Mouse (Mus musculus) thymus, postnatal 36 days (tissue): Measurements from ENCODE around the gene Disp1.

Source experiments
- DNase-seq, 2 experiments: peaks; one replicate each; pipeline ENCODE4 v3.0.0; 2022; ENCODE audit warnings: mixed read lengths in 2 of 2

Disp1 gene

GRCm38 (mm10) chr1:183220796-183221718 is at the start of gene Disp1:
Gene Disp1, minus strand, starts transcription at chr1:183221522.
- DNase-seq = peak; percentile 80 to 87

DNA sequence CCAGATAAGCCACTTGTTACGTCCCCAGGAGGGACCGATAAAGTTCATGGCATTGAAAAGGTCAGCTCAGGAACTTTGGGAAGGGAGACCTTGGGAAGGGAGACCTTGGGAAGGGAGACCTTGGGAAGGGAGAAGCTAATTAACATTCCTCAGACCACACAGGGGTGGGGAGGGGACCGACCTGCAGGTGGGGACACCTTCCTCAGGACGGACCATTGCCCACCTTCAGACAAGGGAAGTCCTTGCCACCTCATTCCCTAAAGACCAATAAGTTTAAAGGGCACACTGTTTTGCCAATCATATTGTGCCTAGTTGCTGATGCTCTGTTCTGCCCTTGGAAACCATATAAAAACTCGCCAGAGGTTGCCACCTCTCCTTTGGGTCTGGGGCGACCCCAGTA is 46.3 kb upstream of the Disp1 start:
- no peak for DNase-seq

GRCm38 (mm10) chr1:183265921-183266467 is 44.7 kb upstream of the Disp1 start:
- DNase-seq = peak; percentile 51 to 68

DNA sequence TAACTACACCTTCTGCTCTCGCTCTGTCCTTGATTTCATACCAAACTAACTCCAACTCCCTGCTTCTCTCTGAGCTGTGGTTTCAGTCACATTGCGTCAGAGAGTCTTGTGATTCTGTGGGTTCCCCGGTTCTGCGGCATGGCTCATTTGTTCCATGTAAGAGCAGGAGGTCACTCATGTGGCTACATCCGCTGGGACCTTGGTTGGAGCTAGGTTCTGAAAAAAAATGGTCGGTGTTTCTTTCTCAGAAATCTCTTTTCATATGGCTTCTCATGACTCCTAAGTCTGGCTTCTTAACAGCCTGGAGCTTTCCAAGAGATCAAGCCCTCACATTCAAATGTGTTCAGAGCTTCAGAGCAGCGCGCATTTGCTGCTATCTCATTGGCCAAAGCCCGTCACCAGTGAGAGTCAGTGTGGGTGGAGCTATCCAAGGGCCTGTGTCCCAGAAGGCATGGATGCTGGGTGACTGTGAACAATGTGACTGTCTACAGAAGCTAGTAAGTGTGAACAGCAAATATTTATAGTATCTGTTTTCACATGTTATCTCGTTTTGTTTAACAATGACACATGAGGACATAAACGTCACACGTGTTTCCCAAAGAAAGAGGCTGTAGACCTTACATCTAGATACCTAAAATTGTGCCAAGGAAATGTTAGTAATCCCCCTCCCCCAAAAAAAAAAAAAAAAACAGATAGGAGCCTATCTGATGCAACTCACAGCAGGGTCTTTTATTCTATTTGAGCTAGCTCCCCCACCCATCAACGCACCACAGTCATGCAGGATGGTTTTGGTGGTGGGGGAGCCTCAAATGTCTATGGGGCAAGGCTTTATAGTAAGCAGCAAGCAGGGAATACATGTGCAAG is 43.1 kb upstream of the Disp1 start:
- DNase-seq = no peak

- no peak for DNase-seq
Observed at GRCm38 (mm10) chr1:183252574-183252973, 31.3 kb upstream of the Disp1 start.

GRCm38 (mm10) chr1:183251818-183252217 is 30.5 kb upstream of the Disp1 start:
- no peak for DNase-seq

- no peak for DNase-seq
Observed at GRCm38 (mm10) chr1:183250612-183251011, 29.3 kb upstream of the Disp1 start.

DNA sequence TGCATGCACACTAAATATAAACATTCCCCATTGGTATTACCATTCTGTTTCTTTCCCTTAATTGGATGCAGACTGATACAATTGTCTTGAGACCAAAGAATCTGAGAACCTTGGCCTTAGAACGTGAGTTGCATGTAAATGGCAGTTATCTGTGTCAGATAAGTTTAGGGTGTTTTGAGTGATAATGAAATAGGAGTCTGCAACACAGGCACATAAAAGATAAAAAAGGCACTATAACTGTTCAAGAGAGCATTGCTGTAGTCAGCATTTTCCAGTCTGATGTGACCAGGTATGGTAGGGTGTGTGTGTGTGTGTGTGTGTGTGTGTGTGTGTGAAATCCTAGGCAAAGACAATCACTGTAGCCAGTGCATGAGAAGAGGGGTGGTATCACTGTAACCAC is 26.8 kb upstream of the Disp1 start:
- DNase-seq = no peak

GRCm38 (mm10) chr1:183243293-183243692 is 22.0 kb upstream of the Disp1 start:
- peak in 1 of 2 experiments; percentile 16 for DNase-seq

- no peak for DNase-seq
Observed at GRCm38 (mm10) chr1:183237901-183238300, 16.6 kb upstream of the Disp1 start.

DNA sequence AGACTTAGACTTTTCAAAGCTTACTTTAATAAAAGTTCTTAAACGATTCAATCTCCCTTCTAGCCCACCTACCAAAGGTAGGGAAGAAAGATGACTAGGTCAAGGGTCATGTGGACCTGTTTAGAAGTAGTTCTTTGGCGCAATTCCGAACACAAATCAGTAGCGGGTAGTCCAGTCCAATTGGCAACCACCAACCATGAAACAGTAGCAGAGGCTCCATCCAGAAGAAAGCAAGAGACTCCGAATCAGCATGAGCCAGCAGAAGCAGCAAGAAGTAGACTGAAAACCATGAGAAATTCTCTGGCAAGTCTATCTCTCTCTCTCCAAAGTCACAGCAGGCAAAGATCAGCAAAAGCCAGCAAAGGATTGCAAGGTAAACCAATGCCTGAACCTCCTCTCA is 15.1 kb upstream of the Disp1 start:
- no peak for DNase-seq

DNA sequence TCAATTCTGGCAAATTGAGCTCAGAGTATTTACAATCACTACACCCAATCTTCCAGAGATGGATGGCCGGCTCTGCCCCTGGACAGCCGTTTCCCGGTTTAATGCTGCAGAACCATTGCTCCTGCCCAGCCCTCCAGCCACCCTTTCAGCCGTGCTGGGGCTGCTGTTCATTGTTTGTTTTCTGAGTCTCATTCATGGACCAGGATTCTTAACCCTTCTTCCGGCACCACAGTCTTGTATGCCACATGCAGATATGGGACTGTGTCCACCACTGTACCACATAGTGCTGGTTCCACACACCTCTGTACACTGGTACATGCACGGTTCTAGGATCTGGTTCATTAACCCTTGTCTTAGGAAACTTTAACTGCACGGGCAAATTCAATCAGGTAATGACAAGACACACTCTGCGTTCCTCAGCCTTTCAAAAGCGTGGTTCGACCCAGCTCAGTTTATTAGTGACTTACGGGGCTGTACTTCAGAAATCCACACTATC is 12.4 kb upstream of the Disp1 start:
- DNase-seq = no peak

- DNase-seq = no peak
Observed at GRCm38 (mm10) chr1:183232985-183233678, 11.8 kb upstream of the Disp1 start.

- no peak for DNase-seq
Observed at GRCm38 (mm10) chr1:183227469-183227868, 6.1 kb upstream of the Disp1 start.

DNA sequence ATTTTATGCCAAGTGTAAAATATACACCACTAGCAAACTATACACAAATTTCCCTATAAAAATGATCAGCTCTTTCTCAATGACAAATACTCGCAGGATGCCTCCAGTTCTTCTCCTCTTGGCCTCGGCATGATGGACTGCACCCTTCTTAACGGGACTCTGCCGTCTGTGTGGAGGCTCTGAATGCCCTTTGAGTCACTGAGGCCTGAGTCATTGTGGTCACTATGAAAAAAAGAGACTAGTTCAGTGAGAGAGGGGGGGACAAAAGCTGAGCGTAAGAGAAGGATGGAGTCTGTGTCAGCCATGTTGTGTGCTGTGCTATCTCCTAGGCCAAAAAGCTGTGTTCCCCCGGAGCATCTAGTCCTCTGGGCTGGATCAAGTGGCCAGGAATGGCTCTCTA is 2.3 kb downstream of the Disp1 start:
- DNase-seq = no peak

- no peak for DNase-seq
Observed at GRCm38 (mm10) chr1:183216691-183217090, 4.6 kb downstream of the Disp1 start.

DNA sequence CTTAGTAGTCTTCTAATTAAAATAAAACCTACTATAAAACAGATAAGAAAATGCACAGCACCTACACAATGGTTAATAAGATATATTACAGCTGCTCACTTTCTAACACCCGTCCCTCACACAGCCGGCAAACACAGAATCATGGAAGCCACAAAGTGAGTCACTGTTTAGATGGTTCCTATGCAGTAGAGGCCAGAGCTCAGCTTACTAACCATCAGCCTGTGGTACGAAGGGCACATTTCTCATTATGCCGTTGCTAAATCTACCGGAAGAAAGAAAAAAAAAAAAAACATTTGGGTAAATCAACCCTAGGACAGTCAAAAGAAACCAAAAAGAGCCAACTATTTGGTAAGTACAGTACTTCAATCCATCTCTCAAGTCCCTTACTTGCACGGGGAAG is 5.6 kb downstream of the Disp1 start:
- DNase-seq = no peak

GRCm38 (mm10) chr1:183213850-183214249 is 7.5 kb downstream of the Disp1 start:
- DNase-seq = peak in 1 of 2 experiments; percentile 29

- DNase-seq = no peak
Observed at GRCm38 (mm10) chr1:183212757-183213211, 8.5 kb downstream of the Disp1 start.

GRCm38 (mm10) chr1:183210115-183210514 is 11.2 kb downstream of the Disp1 start:
- no peak for DNase-seq

- DNase-seq = no peak
Observed at GRCm38 (mm10) chr1:183207623-183208022, 13.7 kb downstream of the Disp1 start.

DNA sequence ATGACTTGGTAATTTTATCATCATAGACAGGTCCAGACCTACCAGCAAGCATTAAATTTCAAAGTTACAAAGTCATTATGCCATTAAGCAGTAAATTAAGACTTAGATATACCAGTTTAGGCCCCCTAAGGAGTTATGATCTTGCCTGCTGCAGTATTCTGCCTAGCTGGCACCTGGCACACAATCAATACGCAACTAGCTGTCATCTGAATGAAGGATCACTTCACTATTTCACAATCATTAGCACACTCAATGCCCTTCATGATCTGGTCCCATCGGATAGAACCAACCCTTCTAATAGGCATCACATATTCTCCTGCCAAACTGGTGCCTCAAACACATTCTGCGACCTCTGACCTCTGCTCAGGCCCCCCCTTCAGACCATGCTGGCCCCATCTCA is 14.2 kb downstream of the Disp1 start:
- DNase-seq = no peak
